Mouse (Mus musculus): ENCODE measurements at regions not wholly inside any gene's neighbourhood (a gene's known extent, or its start where the extent isn't known, plus 50 kb on each side); places are given as distances from the start of the nearest gene placed in this dataset.

DNA sequence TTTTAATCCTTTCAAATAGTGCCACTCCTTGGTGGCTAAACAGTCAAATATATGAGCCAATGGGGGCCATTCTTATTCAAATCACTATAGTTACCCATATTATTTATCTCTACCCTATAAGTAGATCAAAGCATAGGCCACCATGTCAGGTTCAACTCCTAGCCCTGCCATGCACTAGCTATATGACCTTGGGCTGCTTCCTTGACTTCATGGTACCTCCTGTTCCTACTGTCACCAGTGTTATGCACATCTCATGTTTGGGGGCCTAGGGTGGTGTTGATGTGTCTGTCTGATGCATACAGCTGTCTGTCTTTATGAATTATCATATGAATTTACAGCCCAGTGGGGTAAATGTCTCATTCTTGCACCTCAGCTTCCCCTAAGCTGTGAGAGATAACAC lies 310.6 kb downstream of the Rps24 start:
- no peak for DNase-seq (ENCODE audit: low read depth)
- TF ChIP-seq POLR2A (IDR thresholded peaks at IDR 0.05; ENCODE audit: borderline replicate concordance, extremely low read depth, insufficient read depth, insufficient read length, poor library complexity, severe bottlenecking): no peak
- TF ChIP-seq CTCF (IDR thresholded peaks at IDR 0.05; ENCODE audit: borderline replicate concordance, extremely low read depth, insufficient read depth, insufficient read length): no peak

DNA sequence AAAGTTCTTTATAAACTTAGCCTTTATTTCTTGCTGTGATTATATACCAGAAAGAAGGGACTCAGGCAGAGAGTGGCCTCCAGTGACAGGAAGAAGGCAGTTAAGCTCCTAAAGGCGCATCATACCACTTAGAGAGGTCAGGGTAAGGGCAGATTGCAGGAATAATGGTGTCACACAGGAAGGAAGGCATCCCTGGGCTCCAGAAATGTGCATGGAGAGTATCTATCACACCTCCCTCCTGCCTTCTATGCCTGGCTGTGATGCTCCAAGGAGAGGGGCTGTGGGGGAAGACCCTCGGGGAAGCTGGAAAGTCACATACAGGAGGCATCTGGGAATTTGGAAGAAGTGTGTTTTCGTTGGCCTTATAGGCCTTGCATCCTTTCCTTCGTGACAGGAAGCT lies 311.1 kb downstream of the Rps24 start:
- DNase-seq (ENCODE audit: low read depth): no peak
- TF ChIP-seq POLR2A (IDR thresholded peaks at IDR 0.05; ENCODE audit: borderline replicate concordance, extremely low read depth, insufficient read depth, insufficient read length, poor library complexity, severe bottlenecking): no peak
- no peak for TF ChIP-seq CTCF (IDR thresholded peaks at IDR 0.05; ENCODE audit: borderline replicate concordance, extremely low read depth, insufficient read depth, insufficient read length)

DNA sequence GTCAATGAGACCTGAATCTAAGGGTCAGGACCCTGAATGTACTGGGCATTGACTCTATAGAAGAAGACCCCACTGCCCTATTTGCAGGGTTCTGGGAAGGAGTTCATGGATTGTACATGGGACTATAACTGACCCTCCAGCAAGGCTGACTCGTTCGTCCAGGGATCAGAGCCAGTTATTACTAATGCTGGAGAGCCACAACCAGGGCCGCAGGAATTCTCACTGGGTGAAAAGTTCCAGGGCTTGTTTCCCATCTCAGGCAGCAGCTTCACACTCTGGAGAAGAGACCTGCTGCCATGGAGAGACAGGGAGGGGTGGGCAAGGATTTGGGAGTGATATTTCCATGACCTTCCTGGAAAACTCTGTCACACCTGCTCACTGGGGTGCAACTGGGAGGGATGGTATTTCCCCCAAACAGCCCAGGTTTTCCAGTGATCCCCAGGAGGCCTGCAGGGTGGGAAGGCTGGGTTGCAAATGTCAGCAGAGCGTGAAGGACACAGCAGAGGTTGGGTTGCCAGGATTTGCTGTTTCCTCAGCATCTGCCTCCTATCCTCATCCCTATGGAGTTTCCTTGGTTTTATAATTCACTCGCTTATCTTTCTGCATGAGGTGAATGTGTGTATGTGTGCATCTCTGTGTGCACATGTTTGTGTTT lies 316.2 kb downstream of the Rps24 start:
- TF ChIP-seq CTCF (IDR thresholded peaks at IDR 0.05; ENCODE audit: borderline replicate concordance, extremely low read depth, insufficient read depth, insufficient read length) (no peak), POLR2A (IDR thresholded peaks at IDR 0.05; ENCODE audit: borderline replicate concordance, extremely low read depth, insufficient read depth, insufficient read length, poor library complexity, severe bottlenecking) (no peak)

DNA sequence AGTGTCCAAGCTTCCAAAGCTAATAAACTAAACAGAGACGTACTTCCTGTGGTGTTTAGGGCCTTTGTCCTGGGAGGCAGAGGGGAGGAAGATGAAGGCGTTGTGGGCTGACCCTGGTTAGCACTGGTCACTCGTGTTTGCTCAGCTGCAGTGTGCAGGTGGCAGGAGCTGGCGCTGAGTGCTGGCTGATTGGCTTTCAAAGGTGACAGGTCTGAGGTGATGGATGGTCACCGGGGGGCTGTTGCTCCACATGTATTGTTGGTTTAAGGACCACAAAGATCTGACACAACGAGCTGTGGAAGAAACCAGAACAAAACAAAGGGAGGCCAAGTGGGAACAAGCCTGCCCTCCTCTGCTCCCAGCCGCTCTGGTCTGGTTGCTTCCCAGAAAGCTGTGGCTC lies 320.1 kb downstream of the Rps24 start:
- no peak for DNase-seq (ENCODE audit: low read depth)
- TF ChIP-seq POLR2A (IDR thresholded peaks at IDR 0.05; ENCODE audit: borderline replicate concordance, extremely low read depth, insufficient read depth, insufficient read length, poor library complexity, severe bottlenecking) (no peak), CTCF (IDR thresholded peaks at IDR 0.05; ENCODE audit: borderline replicate concordance, extremely low read depth, insufficient read depth, insufficient read length) (no peak)

More for the DNA sequence above, 316.2 kb downstream of the Rps24 start:
- DNase-seq (ENCODE audit: low read depth): no peak

DNA sequence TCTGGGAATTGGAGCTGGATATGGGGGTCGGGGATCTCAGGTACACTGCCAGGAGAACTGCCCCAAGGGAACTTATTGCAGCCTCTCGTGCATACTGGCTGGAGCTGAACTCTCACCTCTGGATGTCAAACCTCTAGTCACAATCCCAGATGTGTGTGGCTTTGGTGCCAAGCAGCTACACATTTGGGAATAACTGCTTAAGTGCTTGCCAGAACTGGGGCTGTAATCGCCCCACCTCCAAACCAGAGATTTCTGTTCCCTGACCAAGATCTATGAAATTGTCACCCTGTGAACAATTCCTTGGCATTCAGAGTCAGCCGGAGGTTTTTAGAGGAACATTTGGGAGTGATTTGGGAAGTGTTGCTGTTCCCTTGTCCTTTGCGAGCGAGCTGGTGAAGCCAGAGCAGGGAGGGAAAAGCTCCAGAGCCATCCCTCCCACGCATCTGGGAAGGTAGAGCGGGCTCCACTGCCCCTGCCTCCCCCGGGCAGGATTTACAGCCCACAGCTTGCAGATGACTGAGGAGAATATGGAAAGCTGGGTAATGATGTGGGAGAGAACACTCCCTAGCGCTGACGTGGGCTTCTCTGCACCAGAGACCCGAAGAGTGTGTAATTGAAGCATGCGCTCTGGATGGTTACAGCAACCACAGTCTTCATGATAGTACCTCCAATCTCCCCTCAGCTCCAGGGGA lies 336.1 kb downstream of the Rps24 start:
- no peak for DNase-seq (ENCODE audit: low read depth)
- TF ChIP-seq CTCF (IDR thresholded peaks at IDR 0.05; ENCODE audit: borderline replicate concordance, extremely low read depth, insufficient read depth, insufficient read length): no peak

DNA sequence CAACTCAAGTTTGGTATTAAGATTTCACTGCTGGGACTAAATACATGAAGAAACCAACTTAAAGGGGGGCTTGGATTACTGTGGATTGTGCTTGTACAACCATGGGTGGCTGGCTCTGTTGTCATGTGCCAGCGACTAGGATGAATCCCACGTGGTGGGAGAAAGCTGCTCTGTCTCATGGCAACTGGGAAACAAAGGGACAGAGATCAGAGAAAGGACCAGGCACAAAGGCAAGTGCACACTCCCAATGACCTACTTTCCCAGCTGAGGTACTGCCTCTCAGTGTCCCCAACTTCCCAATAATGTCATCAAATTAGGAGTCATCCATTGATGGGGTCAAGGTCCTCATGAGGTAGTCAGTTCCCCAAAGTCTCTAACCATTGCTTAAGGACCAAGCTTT lies 337.4 kb downstream of the Rps24 start:
- no peak for TF ChIP-seq POLR2A (IDR thresholded peaks at IDR 0.05; ENCODE audit: borderline replicate concordance, extremely low read depth, insufficient read depth, insufficient read length, poor library complexity, severe bottlenecking)
- TF ChIP-seq CTCF (IDR thresholded peaks at IDR 0.05; ENCODE audit: borderline replicate concordance, extremely low read depth, insufficient read depth, insufficient read length): no peak
- DNase-seq (ENCODE audit: low read depth): peak; percentile 24

DNA sequence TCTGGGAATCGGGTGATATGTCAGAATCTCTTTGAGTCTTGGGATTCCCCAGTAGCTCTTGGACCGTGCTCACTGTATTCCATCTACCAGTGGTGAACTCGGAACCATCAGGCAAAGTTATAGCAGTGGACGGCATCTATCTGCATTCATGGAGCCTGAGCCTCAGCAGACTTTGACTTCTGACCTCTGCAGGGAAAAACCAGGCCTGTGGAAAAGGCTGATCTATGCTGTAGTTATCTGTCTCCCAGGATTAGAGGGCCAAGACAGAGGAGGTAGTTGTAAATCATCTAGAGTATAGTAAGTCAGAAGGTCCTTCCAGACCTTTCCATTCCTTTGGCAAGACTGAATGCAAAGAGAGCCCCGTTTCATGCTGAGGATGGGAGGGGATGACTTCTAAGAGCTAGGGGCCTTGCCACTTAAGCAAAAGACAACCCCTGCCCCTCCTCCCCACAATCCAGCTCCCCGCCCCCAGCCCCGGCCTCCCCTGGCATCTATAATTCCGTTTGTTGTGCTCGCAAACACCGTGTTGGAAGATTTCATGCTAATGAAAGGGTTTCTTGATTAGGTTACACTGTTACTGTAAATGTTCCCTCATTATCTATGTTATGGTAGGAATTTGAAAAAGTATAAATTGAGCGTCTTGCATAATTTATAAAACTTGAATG lies 338.9 kb downstream of the Rps24 start:
- DNase-seq (ENCODE audit: low read depth): peak; percentile 68
- TF ChIP-seq CTCF (IDR thresholded peaks at IDR 0.05; ENCODE audit: borderline replicate concordance, extremely low read depth, insufficient read depth, insufficient read length) (no peak), POLR2A (IDR thresholded peaks at IDR 0.05; ENCODE audit: borderline replicate concordance, extremely low read depth, insufficient read depth, insufficient read length, poor library complexity, severe bottlenecking) (no peak)

DNA sequence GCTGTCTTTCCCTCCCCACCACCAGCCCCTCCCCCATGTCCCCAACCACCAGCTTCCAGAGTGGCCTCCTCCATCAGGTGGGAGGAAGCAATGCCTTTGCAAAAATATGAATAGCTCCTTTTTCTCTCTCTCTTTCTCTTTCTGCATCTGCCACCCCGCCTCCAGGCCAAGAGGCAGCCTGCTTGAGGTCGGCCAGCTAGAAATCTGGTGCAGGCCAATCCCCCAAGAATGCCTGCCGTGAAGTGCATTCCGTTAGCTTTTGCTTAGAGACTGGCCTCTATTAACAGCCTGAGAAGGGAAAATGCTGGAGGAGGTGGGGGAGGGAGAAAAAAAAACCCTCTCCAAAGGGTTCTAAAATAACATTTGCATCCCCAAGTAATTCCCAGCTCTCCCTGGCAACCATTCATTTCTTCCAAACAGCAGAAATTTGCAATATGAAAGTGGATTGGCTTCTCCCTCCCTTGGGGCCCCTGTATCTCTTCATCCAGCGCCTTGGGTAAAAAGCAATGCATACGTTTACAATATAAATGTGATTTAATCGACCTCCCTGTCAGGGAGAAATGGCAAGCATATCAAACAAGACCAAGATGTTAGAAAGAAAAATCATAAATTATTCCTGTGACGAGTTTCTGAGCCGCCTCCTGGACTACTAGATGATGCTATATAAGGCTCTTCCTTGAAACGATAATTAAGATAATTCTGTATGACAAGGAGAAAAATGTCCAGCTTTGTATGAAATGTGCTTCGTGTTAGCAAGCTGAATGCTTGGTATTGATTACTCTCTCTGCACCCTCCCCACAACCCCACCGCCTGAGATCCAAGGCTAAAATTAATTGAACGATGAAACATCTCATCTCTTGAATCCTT lies 339.8 kb downstream of the Rps24 start:
- peak; percentile 92 for DNase-seq (ENCODE audit: low read depth)
- TF ChIP-seq POLR2A (IDR thresholded peaks at IDR 0.05; ENCODE audit: borderline replicate concordance, extremely low read depth, insufficient read depth, insufficient read length, poor library complexity, severe bottlenecking): no peak
- no peak for TF ChIP-seq CTCF (IDR thresholded peaks at IDR 0.05; ENCODE audit: borderline replicate concordance, extremely low read depth, insufficient read depth, insufficient read length)

DNA sequence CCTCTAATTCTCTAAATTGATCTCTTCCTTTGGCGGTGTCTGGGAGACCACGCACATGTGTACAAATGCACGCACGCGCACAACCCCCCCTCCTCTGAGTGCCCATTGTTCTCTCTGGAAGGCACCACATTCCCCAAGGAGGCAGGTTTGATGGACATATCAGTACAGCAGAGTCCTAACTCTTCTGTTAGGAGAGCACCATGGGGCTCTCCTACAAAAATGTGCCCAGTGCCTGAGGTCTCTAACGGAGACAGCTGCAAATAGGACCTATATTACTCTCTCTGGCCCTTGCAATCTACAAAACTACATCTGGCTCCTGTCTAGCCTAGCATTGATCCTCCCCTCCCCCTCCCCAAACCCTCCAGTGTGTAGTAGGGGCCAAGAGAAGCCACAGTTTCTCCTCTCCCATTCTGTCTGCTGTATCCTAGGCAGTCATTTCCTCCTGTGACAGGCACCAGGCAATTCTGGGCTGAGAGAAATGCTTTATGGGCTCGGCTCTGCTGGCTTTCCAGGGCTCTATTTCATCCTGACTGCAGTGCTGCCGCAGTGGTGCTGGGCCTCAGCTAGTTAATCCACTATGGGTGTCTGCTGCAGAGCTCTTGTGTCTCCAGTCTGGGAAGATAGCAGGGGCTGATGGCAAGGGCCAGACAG lies 340.6 kb downstream of the Rps24 start:
- TF ChIP-seq POLR2A (IDR thresholded peaks at IDR 0.05; ENCODE audit: borderline replicate concordance, extremely low read depth, insufficient read depth, insufficient read length, poor library complexity, severe bottlenecking) (no peak), CTCF (IDR thresholded peaks at IDR 0.05; ENCODE audit: borderline replicate concordance, extremely low read depth, insufficient read depth, insufficient read length) (no peak)

DNA sequence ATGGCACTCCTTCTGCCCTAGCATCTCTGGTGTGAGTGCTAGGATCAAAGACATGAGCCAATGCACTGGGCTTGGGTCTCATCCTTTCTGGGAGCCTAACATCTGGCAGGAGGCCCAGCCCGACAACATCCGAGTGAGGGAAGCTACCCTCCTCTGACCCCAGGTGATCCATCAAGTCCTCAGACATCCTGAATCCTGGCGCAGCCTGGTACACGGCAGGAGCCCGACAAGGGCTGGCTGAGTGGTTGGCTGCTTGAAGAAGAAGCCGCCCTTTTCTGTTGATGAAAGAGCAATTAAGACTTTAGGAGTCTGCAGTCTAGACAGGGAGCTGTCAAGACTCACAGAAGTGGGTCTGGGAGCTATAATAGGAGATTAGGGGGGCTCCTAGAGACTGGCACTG lies 342.1 kb downstream of the Rps24 start:
- TF ChIP-seq CTCF (IDR thresholded peaks at IDR 0.05; ENCODE audit: borderline replicate concordance, extremely low read depth, insufficient read depth, insufficient read length) (no peak), POLR2A (IDR thresholded peaks at IDR 0.05; ENCODE audit: borderline replicate concordance, extremely low read depth, insufficient read depth, insufficient read length, poor library complexity, severe bottlenecking) (no peak)
- DNase-seq (ENCODE audit: low read depth): no peak

More for the DNA sequence above, 340.6 kb downstream of the Rps24 start:
- DNase-seq (ENCODE audit: low read depth): peak; percentile 89

All from brain, embryonic 14.5 days (tissue).